Mouse (Mus musculus) testis, adult 2 months (tissue): ENCODE data around the gene Syne1. TPM values are rescaled to one million over a fixed set of nuclear protein-coding genes. Genes with fewer than 3 reads are reported as not detected.

ENCODE experiments used
- H3K27ac ChIP-seq: fragments of 200-500 bp; 2 replicates; pipeline ENCODE4 v1.5.1; 2012; ENCODE audit warnings: low read depth, low read length; ENCODE audit not compliant: control insufficient read depth, insufficient read depth
- H3K27me3 ChIP-seq: fragments of 200-500 bp; 2 replicates; pipeline ENCODE4 v1.6.1; 2012; ENCODE audit warnings: mild to moderate bottlenecking, low read length, moderate library complexity; ENCODE audit not compliant: control insufficient read depth, insufficient read depth
- H3K36me3 ChIP-seq: fragments of 200-500 bp; 2 replicates; pipeline ENCODE4 v1.6.1; 2012; ENCODE audit warnings: mild to moderate bottlenecking, low read length; ENCODE audit not compliant: control insufficient read depth, insufficient read depth
- H3K4me1 ChIP-seq: fragments of 200-500 bp; 2 replicates; pipeline ENCODE4 v1.6.1; 2012; ENCODE audit warnings: low read length; ENCODE audit not compliant: control insufficient read depth, insufficient read depth
- H3K4me3 ChIP-seq: fragments of 200-500 bp; 2 replicates; pipeline ENCODE4 v1.5.1; 2012; ENCODE audit warnings: low read depth, mild to moderate bottlenecking, low read length, moderate library complexity, mixed read lengths; ENCODE audit not compliant: control insufficient read depth
- CTCF ChIP-seq: fragments of 200-500 bp; IDR thresholded peaks from 2 replicates; pipeline ENCODE4 v1.5.1; 2012; ENCODE audit warnings: low read depth, mild to moderate bottlenecking, inconsistent platforms, low read length, moderate library complexity; ENCODE audit not compliant: control insufficient read depth, insufficient read depth, insufficient replicate concordance
- POLR2A ChIP-seq: fragments of 200-500 bp; IDR thresholded peaks from 2 replicates; pipeline ENCODE4 v1.6.1; 2012; ENCODE audit warnings: low read depth, mild to moderate bottlenecking, inconsistent platforms, low read length, moderate library complexity; ENCODE audit not compliant: control insufficient read depth
- polyA plus RNA-seq: library from polyadenylated mRNA; depleted of rRNA; stranded (reverse); fragments of >200 nt; gene quantifications from 2 replicates; pipeline ENCODE4 v1.2.3, GENCODE M21; 2012

Gene Syne1
- polyA plus RNA-seq, 1 experiment, result 2.4 TPM

DNA sequence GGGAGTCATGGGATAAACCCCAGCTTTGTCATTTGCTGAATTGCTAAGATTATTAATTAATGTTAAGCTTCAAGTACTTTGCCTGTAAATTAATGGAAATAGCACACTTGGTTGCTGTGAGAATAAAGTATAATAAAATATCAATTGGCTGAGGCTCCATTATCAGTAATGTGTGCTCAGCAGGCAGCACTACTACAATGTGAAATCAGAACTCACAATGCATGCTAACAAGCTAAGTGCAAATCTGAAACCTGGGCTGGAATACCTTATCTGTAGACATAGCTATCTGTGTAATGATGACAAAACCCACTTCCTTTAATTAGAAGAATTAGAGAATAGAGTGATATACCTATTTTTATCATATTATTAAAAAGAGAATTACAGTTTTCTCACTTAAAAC, 97.5 kb downstream of the Syne1 start:
- no peak overlapping the region for H3K27ac ChIP-seq
- H3K36me3 ChIP-seq, result no peaks in the 10 kb centered on the region
- no peaks in the 10 kb centered on the region for H3K27me3 ChIP-seq
- no peaks in the 10 kb centered on the region for H3K4me1 ChIP-seq
- H3K4me3 ChIP-seq, result no peak overlapping the region
- TF ChIP-seq CTCF (no peak), POLR2A (no peak)

DNA sequence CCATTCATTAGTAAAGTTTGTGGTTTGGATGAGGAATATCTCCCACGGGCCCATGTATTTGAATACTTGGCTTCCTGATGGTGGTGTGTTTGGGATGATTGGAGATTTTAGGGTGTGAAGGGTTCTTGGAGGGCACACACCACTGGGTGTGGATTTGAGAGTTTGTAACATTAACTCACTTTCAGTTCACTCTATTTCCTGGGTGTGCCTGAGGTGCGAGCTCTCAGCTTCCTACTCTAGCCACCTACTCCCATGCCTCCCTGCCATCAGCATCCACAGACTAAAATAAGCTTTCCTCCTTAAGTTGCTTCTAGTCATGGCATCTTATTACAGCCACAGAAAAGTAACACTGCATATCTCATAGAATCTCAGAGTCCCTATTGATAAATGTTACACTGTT, 101.3 kb downstream of the Syne1 start:
- Histone ChIP-seq H3K4me3 (no peak overlapping the region), H3K36me3 (no peaks in the 10 kb centered on the region), H3K27ac (no peak overlapping the region), H3K4me1 (no peaks in the 10 kb centered on the region), H3K27me3 (no peaks in the 10 kb centered on the region)
- TF ChIP-seq CTCF, result no peak
- no peak for TF ChIP-seq POLR2A

DNA sequence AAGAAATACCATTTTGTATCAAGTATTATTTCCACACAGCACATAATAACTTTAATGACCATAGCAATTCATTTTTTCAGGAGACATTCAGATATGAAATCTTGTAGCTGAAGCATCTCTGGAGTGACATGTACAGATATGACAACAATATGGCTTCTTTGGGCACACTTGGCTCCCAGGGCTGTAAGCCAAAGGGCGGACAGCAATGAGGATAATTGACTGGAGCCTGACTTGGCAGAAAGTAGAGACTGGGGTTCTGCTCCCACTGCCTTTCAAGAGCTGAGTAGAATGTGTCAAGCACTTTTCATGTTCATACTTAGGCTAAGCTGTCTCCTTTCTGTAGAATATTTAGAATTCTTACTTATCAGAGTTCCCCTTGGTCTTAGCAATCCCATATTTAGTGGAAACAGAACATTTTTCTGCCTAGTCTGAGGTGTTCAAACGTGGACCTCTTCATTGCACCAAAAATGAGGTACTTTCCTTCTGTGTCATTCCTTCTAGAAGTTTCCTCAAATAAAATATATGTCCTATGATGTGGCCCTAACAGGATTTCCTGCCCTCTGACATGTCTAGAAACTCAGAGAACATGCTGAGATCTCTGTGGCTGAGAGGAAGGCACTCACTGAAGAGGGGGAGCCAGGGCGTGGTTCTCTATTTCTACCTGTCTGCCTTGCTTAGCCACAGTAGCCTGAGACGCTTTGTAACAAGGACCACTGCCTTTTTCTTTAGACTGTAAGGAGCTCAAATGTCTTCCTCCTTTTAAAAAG, 103.1 kb downstream of the Syne1 start:
- TF ChIP-seq CTCF (no peak), POLR2A (no peak)
- Histone ChIP-seq H3K4me3 (no peak overlapping the region), H3K27ac (no peak overlapping the region), H3K36me3 (no peaks in the 10 kb centered on the region), H3K27me3 (no peaks in the 10 kb centered on the region), H3K4me1 (no peaks in the 10 kb centered on the region)

DNA sequence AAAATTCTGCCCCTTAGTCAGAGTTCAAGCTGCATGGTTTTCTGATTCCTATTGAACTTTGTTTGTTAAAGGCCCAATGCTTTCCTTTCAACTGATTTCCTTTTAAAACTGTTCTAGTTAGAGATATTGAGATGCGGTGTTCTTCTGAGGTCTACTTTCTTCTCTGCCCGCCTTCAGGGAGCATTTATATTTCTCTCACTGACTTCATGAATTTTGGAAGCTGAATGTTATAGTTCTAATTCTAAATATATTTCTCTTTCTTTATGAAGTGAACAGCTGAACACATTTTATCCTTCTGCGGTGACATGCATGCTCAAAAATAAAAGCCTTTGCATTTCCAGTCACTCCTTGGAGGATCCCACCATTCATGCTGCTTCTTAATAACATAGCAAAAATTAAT, 106.0 kb downstream of the Syne1 start:
- Histone ChIP-seq H3K36me3 (no peaks in the 10 kb centered on the region), H3K4me3 (no peak overlapping the region), H3K27ac (no peak overlapping the region), H3K27me3 (no peaks in the 10 kb centered on the region), H3K4me1 (no peaks in the 10 kb centered on the region)
- TF ChIP-seq CTCF (no peak), POLR2A (no peak)

DNA sequence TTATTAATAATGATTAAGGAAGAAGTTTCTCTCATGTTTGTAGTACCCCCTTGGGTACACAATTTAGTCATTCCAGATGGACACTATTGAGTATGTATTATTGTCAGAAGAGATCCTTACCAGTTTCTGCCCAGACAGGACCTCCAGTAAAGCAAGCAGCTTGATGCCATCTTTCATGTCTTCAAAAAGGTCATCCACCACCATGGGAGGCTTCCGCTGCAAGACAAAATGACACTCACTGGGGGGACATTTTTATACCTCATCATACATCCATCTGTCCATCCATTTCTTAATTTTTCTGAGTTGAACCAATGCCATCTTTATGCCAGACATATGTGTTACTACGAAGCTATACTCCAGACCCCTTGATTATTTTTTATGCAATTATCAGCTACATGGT, 108.3 kb downstream of the Syne1 start:
- TF ChIP-seq POLR2A, result no peak
- TF ChIP-seq CTCF, result no peak
- H3K36me3 ChIP-seq, result no peaks in the 10 kb centered on the region
- no peak overlapping the region for H3K27ac ChIP-seq
- no peaks in the 10 kb centered on the region for H3K4me1 ChIP-seq
- H3K27me3 ChIP-seq, result no peaks in the 10 kb centered on the region
- H3K4me3 ChIP-seq, result no peak overlapping the region

DNA sequence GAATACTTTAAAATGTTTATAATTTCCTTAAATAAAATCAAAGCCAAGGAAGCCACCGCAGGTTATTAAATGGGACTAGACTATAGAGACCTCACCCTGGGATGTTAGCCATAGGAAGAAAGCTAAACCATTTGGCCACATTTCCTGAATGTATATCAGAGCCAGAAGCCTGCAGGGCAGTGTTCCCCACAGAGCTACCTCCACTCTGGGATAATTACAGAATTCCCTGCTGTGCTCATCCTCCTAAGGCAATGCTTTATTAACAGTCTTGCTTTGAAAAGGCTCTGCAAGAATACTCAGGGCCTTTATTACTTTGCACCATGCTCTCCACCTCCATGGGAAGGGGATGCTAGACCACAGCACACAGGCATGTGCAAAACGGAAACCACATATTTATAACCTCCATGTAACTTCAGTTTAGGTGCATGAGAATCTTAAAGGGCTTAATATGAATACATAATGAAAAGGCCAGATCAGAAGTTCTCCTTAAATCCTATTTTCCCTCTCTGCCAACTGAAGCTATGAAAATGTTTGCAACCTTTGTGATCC, 111.4 kb downstream of the Syne1 start:
- H3K27me3 ChIP-seq, result no peaks in the 10 kb centered on the region
- no peak overlapping the region for H3K4me3 ChIP-seq
- TF ChIP-seq POLR2A, result no peak
- no peak for TF ChIP-seq CTCF
- H3K4me1 ChIP-seq, result no peaks in the 10 kb centered on the region
- no peaks in the 10 kb centered on the region for H3K36me3 ChIP-seq
- H3K27ac ChIP-seq, result no peak overlapping the region

DNA sequence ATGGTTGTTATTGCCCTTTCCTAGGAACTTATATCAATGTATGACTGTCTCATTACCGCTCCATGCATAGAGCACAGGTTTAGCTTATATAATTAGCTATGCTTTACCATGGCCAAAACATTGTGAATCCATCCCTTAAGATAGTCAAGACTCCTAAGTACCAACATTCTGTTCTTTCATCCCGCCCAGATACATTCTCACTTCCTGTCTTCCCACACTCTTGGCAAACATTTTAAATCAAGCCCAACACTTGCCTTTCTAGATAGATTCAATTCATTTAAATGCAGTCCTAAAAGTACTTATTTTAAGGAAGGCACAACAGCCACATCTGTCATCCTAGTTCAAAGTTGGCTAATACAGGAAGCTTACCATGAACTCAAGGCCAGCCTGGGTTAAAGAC, 113.5 kb downstream of the Syne1 start:
- H3K36me3 ChIP-seq, result no peaks in the 10 kb centered on the region
- H3K4me1 ChIP-seq, result no peaks in the 10 kb centered on the region
- TF ChIP-seq CTCF, result no peak
- no peak for TF ChIP-seq POLR2A
- no peaks in the 10 kb centered on the region for H3K27me3 ChIP-seq
- no peak overlapping the region for H3K27ac ChIP-seq
- H3K4me3 ChIP-seq, result no peak overlapping the region
